Mouse (Mus musculus) spleen, postnatal 4 days (tissue): ENCODE measurements around the gene Sval2.

Source experiments
- DNase-seq, 2 experiments: peaks; one replicate each; pipeline ENCODE4 v3.0.0; 2022; ENCODE audit warnings: low spot score in 2 of 2

The Sval2 gene

DNA sequence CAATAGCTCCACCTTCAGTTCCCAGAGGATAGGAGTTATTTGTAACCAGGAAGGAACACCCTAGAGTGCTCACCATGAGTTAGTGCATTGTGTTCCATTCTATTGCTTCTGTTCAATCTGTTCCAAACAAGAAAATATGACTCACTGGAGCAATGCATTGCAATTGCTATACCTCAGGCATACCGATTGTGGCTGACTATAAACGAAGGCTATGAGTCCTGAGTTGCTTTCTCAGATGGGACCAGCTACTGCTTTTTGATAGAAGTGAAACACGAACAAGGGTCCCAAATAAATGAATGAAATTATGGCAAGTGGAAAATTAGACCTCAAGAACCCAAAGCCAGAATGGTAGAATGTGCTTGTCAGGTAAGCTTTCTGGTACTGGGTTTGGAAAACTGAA lies at the start of gene Sval2:
TSS of gene Sval2 (plus strand) at position 301 of the 400 bp plus-strand sequence.
- no peak for DNase-seq

DNA sequence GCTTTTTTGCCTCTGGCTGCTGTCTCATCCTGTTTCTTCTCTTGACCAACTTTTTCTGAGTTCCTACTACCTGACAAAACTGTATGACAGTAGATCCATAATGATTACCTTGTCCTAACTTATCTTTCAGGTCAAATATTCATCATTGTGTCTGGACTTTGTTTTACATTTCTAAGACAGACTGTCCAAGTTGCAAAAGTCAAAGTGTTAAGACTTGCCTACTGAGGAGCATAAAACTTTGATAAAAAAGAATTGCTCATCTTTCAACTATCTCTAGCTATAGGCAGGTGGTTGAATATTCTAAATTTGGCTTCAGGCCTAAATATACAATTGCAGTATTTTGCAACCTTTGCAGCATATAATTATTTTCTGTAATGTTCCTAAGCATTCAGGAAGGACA lies 28.7 kb upstream of the Sval2 start:
- no peak for DNase-seq

DNA sequence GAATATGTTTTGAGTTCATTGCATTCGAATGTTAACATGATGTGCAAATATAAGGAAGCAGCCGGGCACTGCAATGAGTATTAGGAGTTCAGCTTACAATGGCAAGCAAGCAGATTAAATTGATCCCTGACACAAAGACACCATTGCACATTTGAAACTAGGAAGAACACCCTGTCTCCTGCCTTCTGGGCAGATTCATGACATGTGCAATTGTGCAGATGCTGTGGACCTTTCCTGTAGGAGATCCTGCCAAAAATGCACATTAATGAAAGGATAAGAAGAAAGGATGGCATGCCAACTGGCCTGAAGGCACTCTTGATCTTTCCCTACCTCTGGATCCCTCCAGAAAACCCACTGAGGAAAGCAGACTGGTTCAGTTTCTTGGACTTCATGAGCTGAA lies 23.3 kb upstream of the Sval2 start:
- DNase-seq, result no peak

DNA sequence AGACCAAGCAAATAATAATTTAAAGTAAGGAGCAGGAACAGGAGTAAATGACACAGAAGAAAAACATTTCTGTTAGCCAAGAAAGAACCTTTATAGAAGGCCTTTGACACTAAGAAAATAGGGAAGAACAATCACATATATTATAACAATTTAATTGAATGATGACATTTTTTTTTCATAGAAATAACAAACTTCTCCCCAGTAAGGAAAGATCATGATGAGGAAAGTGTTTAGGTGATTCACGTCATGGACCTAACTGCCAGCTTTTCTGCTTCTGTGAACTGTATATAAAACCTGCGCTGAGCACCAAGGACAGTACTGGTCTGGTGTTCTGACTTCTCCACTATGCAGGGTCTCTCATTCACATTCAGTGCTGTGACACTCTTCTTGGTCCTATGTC lies 5.6 kb upstream of the Sval2 start, which contains the start of gene Pip:
TSS of gene Pip (plus strand) at position 301 of the 400 bp plus-strand sequence.
- DNase-seq, result no peak

DNA sequence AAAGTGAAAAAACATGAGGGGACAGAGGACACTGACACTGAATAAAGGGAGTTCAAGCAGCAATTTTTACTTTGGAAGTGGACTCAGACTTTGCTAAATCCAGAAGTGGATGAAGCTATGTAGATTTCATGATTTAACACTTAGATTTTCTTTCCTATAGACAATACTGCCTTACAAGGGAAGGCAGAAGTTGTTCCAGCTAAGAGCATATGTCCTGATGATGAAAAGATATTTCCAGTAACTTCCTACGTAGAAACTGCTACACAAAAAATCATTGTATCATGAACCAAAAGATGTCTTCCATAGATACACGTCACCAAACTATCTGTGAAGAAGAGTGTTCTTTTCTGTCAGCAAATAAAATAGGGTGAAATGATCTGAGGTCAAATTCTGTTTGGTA lies 11.2 kb downstream of the Sval2 start:
- DNase-seq, result no peak

DNA sequence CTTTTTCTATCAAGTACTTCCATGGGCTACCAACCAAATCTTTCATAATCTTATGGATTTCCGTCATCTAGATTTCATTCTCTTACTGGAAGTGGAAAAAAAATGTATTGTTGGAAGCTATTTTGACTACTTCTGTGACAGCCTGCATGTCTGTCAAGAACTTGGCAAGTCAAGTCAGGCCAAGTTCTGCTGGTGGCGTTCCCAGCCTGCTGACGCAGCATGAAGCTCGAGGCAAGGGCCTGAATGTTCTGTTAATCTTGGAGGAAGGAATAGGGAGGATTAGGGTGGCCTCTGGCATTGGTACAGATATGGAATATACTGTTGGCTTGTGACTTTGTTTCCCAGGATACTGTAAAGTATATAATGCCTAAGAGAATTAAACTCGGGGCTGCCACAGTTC lies 58.8 kb downstream of the Sval2 start:
- no peak for DNase-seq
